23 mouse cellular contexts compared by ENCODE assay signal in genomic region chr5:33730516-33730915, GRCm38 (mm10). TPM values are rescaled to one million over a fixed set of nuclear protein-coding genes. Genes with fewer than 3 reads are reported as not detected.
A peak's percentile ranks its signal among the peaks of the same experiment; 100 is the strongest.
DNase-seq lines count a peak whose midpoint lies in the region; ATAC-seq lines count a peak whose summit lies in the region.
"Had no signal": no experiment of that assay in that cellular context is flagged by ENCODE, and none has a peak within 500 bp of the region (broad histone marks: within the 10 kb centered on the region; RNA-seq: fewer than 3 reads in every experiment).

No protein-coding gene starts in this region.

- ATAC-seq in kidney, embryonic 14.5 days (ENCODE audit: low FRiP score, low TSS enrichment) = no peak
- no peak for ATAC-seq in midbrain, embryonic 12.5 days (ENCODE audit: low FRiP score, low read depth)
- ATAC-seq in midbrain, embryonic 14.5 days (ENCODE audit: low FRiP score, low TSS enrichment) = no peak
- ATAC-seq: intestine, postnatal 0 days; Patski had no signal

- H3K4me2 ChIP-seq in kidney, embryonic 14.5 days (replicated peaks; ENCODE audit: low read depth, low read length) = no peak overlapping the region
- H3K4me2 ChIP-seq in midbrain, embryonic 12.5 days (replicated peaks) = no peak overlapping the region
- H3K4me2 ChIP-seq in midbrain, embryonic 14.5 days (ENCODE audit: low read length) = no peak overlapping the region
- H3K4me2 ChIP-seq: embryonic facial prominence, embryonic 13.5 days; hindbrain, embryonic 12.5 days; liver, embryonic 15.5 days had no signal

- WGBS in kidney, embryonic 14.5 days = 41% methylated on average over 5 of the region's 5 CpGs
- 51% methylated on average over 5 of the region's 5 CpGs for WGBS in midbrain, embryonic 12.5 days
- 56% methylated on average over 5 of the region's 5 CpGs for WGBS in midbrain, embryonic 14.5 days
- 47% methylated on average over 5 of the region's 5 CpGs for WGBS in embryonic facial prominence, embryonic 10.5 days

- peaks cover 29% of the 10 kb centered on the region for H3K36me3 ChIP-seq in kidney, embryonic 14.5 days (ENCODE audit: control insufficient read depth, insufficient read depth, low read length)
- H3K36me3 ChIP-seq in midbrain, embryonic 12.5 days = peaks cover 83% of the 10 kb centered on the region
- H3K36me3 ChIP-seq in midbrain, embryonic 14.5 days (ENCODE audit: control insufficient read depth, insufficient read depth, low read length) = peaks cover 27% of the 10 kb centered on the region
- peaks cover 77% of the 10 kb centered on the region for H3K36me3 ChIP-seq in embryonic facial prominence, embryonic 10.5 days (replicated peaks)
- H3K36me3 ChIP-seq: G1E had no signal

- H3K27ac ChIP-seq in kidney, embryonic 14.5 days (ENCODE audit: low read depth, low read length) = no peak overlapping the region
- H3K27ac ChIP-seq in midbrain, embryonic 12.5 days (replicated peaks) = no peak overlapping the region
- H3K27ac ChIP-seq in midbrain, embryonic 14.5 days (replicated peaks; ENCODE audit: low read depth, low read length) = no peak overlapping the region
- no peak overlapping the region for H3K27ac ChIP-seq in embryonic facial prominence, embryonic 10.5 days (replicated peaks)
- H3K27ac ChIP-seq: embryonic facial prominence, embryonic 13.5 days; gastrocnemius, adult 2 months; hindbrain, embryonic 12.5 days; liver, embryonic 15.5 days; macrophage had no signal

- peak; percentile 42 for DNase-seq in kidney, postnatal 10 days
- DNase-seq in midbrain, embryonic 14.5 days = no peak
- peak; percentile 34 for DNase-seq in embryonic facial prominence, embryonic 10.5 days (ENCODE audit: low spot score)
- DNase-seq in lung, postnatal 14 days = peak; percentile 40
- no peak for DNase-seq in frontal cortex, postnatal 25 days (ENCODE audit: low spot score in 2 of 2)
- DNase-seq in cerebellum, adult 11 months = no peak
- DNase-seq: adrenal gland, adult 2 months; cerebellum, adult 2 months; cerebellum, postnatal 25 days; gastrocnemius, adult 2 months; liver; thymus, adult 2 months; thymus, postnatal 4 days had no signal

- no peak overlapping the region for H3K4me3 ChIP-seq in kidney, embryonic 14.5 days (ENCODE audit: low read length)
- no peak overlapping the region for H3K4me3 ChIP-seq in midbrain, embryonic 12.5 days
- H3K4me3 ChIP-seq in midbrain, embryonic 14.5 days (replicated peaks; ENCODE audit: low read depth, low read length) = no peak overlapping the region
- no peak overlapping the region for H3K4me3 ChIP-seq in embryonic facial prominence, embryonic 10.5 days
- H3K4me3 ChIP-seq: embryonic facial prominence, embryonic 13.5 days; erythroblast, embryonic 14.5 days; gastrocnemius, adult 2 months; hindbrain, embryonic 12.5 days; liver, embryonic 15.5 days had no signal

- H3K9me3 ChIP-seq in kidney, embryonic 14.5 days (ENCODE audit: control insufficient read depth, low read length) = no peaks in the 10 kb centered on the region
- H3K9me3 ChIP-seq in midbrain, embryonic 12.5 days = no peaks in the 10 kb centered on the region
- H3K9me3 ChIP-seq in midbrain, embryonic 14.5 days (ENCODE audit: control insufficient read depth, low read length) = no peaks in the 10 kb centered on the region
- H3K9me3 ChIP-seq in embryonic facial prominence, embryonic 10.5 days = no peaks in the 10 kb centered on the region
- H3K9me3 ChIP-seq: embryonic facial prominence, embryonic 13.5 days; G1E; hindbrain, embryonic 12.5 days; liver, embryonic 15.5 days had no signal

- H3K27me3 ChIP-seq in kidney, embryonic 14.5 days (ENCODE audit: control insufficient read depth, insufficient read depth, low read length) = no peaks in the 10 kb centered on the region
- peaks cover 68% of the 10 kb centered on the region for H3K27me3 ChIP-seq in midbrain, embryonic 12.5 days
- peaks cover 7% of the 10 kb centered on the region; the same call in 1 of the 2 replicates for H3K27me3 ChIP-seq in midbrain, embryonic 14.5 days (ENCODE audit: control insufficient read depth, insufficient read depth, low read length)
- H3K27me3 ChIP-seq in embryonic facial prominence, embryonic 10.5 days (replicated peaks; ENCODE audit: low read depth, poor library complexity, severe bottlenecking) = peaks cover 69% of the 10 kb centered on the region
- H3K27me3 ChIP-seq: embryonic facial prominence, embryonic 13.5 days; Patski had no signal

- H3K4me1 ChIP-seq in kidney, embryonic 14.5 days (ENCODE audit: control insufficient read depth, insufficient read depth, low read length) = no peaks in the 10 kb centered on the region
- H3K4me1 ChIP-seq in midbrain, embryonic 12.5 days = peaks cover 17% of the 10 kb centered on the region
- H3K4me1 ChIP-seq in midbrain, embryonic 14.5 days (ENCODE audit: control insufficient read depth, insufficient read depth, low read length) = no peaks in the 10 kb centered on the region
- peaks cover 16% of the 10 kb centered on the region for H3K4me1 ChIP-seq in embryonic facial prominence, embryonic 10.5 days

- H3K9ac ChIP-seq in kidney, embryonic 14.5 days (ENCODE audit: low read depth, low read length) = no peak overlapping the region
- 0 out of 2 replicates have a peak overlapping the region, but pooled peaks have one; percentile 4 for H3K9ac ChIP-seq in midbrain, embryonic 12.5 days (replicated peaks)
- no peak overlapping the region for H3K9ac ChIP-seq in midbrain, embryonic 14.5 days (replicated peaks; ENCODE audit: low read length)
- H3K9ac ChIP-seq: embryonic facial prominence, embryonic 13.5 days; hindbrain, embryonic 12.5 days; liver, embryonic 15.5 days had no signal

RNA-seq across cellular contexts. Expression of gene Fgfr3, which starts 9.0 kb away (rescaled TPM):
- 9.6 and 13.8 TPM in 2 replicates for polyA plus RNA-seq in kidney, embryonic 14.5 days (2014; fragmentation: Nextera tagmentation; extraction: Ambion mirVana)
- polyA plus RNA-seq in midbrain, embryonic 12.5 days (2016; fragmentation: Nextera tagmentation; extraction: Ambion mirVana) = 66.2 and 88.3 TPM in 2 replicates
- 20.9 and 21.3 TPM in 2 replicates for polyA plus RNA-seq in midbrain, embryonic 14.5 days (2014; fragmentation: Nextera tagmentation; extraction: Ambion mirVana)
- 12.9 and 36.8 TPM in 2 replicates for polyA plus RNA-seq in embryonic facial prominence, embryonic 10.5 days (2016; fragmentation: Nextera tagmentation; extraction: Ambion mirVana)
- polyA plus RNA-seq: erythroblast, embryonic 14.5 days; macrophage had no signal

RNA-seq across cellular contexts. Expression of gene Letm1, which starts 52.1 kb away (rescaled TPM):
- 30.2 and 51.1 TPM in 2 replicates for polyA plus RNA-seq in kidney, embryonic 14.5 days (2014; fragmentation: Nextera tagmentation; extraction: Ambion mirVana)
- 49.0 and 54.2 TPM in 2 replicates for polyA plus RNA-seq in midbrain, embryonic 12.5 days (2016; fragmentation: Nextera tagmentation; extraction: Ambion mirVana)
- polyA plus RNA-seq in midbrain, embryonic 14.5 days (2014; fragmentation: Nextera tagmentation; extraction: Ambion mirVana) = 64.4 and 70.3 TPM in 2 replicates
- polyA plus RNA-seq in embryonic facial prominence, embryonic 10.5 days (2016; fragmentation: Nextera tagmentation; extraction: Ambion mirVana) = 56.3 and 59.8 TPM in 2 replicates

Comparison
In these comparisons a context has a peak if more than half of its experiments do, and no peak if none do; other contexts are left out.
1. DNase-seq: peak in kidney, postnatal 10 days (single experiment), embryonic facial prominence, embryonic 10.5 days (single experiment) and lung, postnatal 14 days (single experiment); none in midbrain, embryonic 14.5 days (single experiment), frontal cortex, postnatal 25 days (0 of 2) and cerebellum, adult 11 months (single experiment).